Mouse (Mus musculus) bone marrow macrophage, adult 2 months (primary cell): ENCODE measurements around the gene Camk1d.

ENCODE experiments used
- CTCF ChIP-seq: IDR thresholded peaks from 2 replicates; pipeline ENCODE4 v1.5.1; 2012; ENCODE audit warnings: low read depth, mild to moderate bottlenecking, low read length, moderate library complexity
- POLR2A ChIP-seq: IDR thresholded peaks from 2 replicates; pipeline ENCODE4 v1.6.1; 2012; ENCODE audit warnings: mild to moderate bottlenecking, low read depth, low read length, borderline replicate concordance

- no peak for TF ChIP-seq POLR2A
- no peak for TF ChIP-seq CTCF
Measured at GRCm38 (mm10) chr2:5304451-5304850, 409.9 kb downstream of the Camk1d start.
